Mouse (Mus musculus) small intestine, adult 2 months (tissue): Measurements from ENCODE around the gene Klhl10. TPM values are rescaled to one million over a fixed set of nuclear protein-coding genes. Genes with fewer than 3 reads are reported as not detected.
A peak's percentile ranks its signal among the peaks of the same experiment; 100 is the strongest.

Experiments
- H3K27ac ChIP-seq: fragments of 200-500 bp; 2 replicates; pipeline ENCODE4 v1.5.1; 2012; ENCODE audit warnings: low read depth, low read length, control low read depth, inconsistent platforms; ENCODE audit not compliant: insufficient read depth
- H3K27me3 ChIP-seq: fragments of 200-500 bp; 2 replicates; pipeline ENCODE4 v1.6.1; 2012; ENCODE audit warnings: mild to moderate bottlenecking, moderate library complexity, low read length, inconsistent platforms; ENCODE audit not compliant: control insufficient read depth, insufficient read depth
- H3K36me3 ChIP-seq: fragments of 200-500 bp; 2 replicates; pipeline ENCODE4 v1.6.1; 2012; ENCODE audit warnings: mild to moderate bottlenecking, low read length, control low read depth, inconsistent platforms; ENCODE audit not compliant: control insufficient read depth, insufficient read depth
- H3K4me1 ChIP-seq: fragments of 200-500 bp; 2 replicates; pipeline ENCODE4 v1.6.1; 2012; ENCODE audit warnings: low read length, inconsistent platforms, mixed read lengths; ENCODE audit not compliant: control insufficient read depth, insufficient read depth, insufficient read length
- H3K4me3 ChIP-seq: fragments of 200-500 bp; 2 replicates; pipeline ENCODE4 v1.5.1; 2012; ENCODE audit warnings: low read depth, mild to moderate bottlenecking, control low read depth, inconsistent platforms, low read length, moderate library complexity
- CTCF ChIP-seq: fragments of 200-500 bp; IDR thresholded peaks from 2 replicates; pipeline ENCODE4 v1.5.1; 2012; ENCODE audit warnings: low read depth, mild to moderate bottlenecking, control low read depth, inconsistent platforms, low read length, moderate library complexity, mixed read lengths; ENCODE audit not compliant: insufficient replicate concordance, insufficient read length; ENCODE audit errors: extremely low read depth
- POLR2A ChIP-seq: fragments of 200-500 bp; IDR thresholded peaks from 2 replicates; pipeline ENCODE4 v1.6.1; 2012; ENCODE audit warnings: low read depth, mild to moderate bottlenecking, control low read depth, inconsistent platforms, low read length, moderate library complexity
- WGBS: fragments of 180-500 bp; shearing (Covaris S2); methylation state at CpG from one replicate; pipeline ENCODE4 v1.1.7; 2018; 5-methylcytosine and 5-hydroxymethylcytosine counted together
- polyA plus RNA-seq: library from polyadenylated mRNA; depleted of rRNA; stranded (reverse); fragments of >200 nt; gene quantifications from 2 replicates; pipeline ENCODE4 v1.2.3, GENCODE M21; 2012

Gene Klhl10
- polyA plus RNA-seq, 1 experiment = not detected

DNA sequence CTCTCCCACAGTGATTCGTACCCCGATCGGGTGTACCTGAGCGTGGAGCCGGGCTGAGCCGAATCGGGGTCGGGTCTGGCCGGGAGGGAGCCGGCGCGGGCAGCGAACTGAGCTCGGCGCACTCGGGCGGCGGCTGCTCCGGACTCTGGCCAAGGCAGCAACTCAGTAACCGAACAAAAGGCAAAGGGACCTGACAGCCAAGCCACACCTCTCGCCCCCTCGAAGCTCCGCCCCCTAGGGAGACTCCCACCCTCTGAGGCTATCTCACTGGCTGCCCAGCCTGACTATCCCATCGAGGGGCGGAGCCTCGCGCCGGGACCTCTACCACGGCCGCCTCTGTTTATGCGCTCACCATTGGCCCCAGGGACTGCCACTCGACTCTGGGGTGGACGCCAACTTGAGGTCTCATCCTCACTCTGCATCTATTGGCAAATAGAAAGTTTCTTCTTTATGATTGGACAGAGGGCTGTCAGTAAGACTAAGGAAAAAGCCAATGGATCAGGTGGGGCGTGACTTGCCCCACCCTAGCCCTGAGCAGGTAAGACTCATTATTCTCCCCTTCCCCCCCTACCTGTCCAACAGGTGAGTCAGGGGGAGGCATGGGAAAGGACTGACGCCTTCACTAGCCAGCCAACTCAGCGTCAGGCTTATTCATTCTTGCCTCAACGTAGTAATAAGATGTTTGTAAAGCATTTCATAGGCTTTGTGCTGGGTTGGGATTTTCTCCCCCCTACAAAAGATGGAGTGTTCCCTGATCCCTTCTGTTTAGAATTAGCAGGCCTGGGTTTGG lies 43.9 kb upstream of the Klhl10 start, which contains the start of gene Jup:
Gene Jup (minus strand): TSS at position 164 of the 790 bp plus-strand sequence.
- WGBS = under 1% methylated on average over 37 of the region's 37 CpGs
- Histone ChIP-seq H3K27me3 (no peaks in the 10 kb centered on the region), H3K4me3 (peak within 1 kb of the TSS; percentile 74), H3K27ac (peak within 1 kb of the TSS; percentile 99), H3K4me1 (peaks cover 34% of the 10 kb centered on the region), H3K36me3 (peaks cover 6% of the 10 kb centered on the region)
- TF ChIP-seq CTCF (no peak), POLR2A (peak; percentile 99)

DNA sequence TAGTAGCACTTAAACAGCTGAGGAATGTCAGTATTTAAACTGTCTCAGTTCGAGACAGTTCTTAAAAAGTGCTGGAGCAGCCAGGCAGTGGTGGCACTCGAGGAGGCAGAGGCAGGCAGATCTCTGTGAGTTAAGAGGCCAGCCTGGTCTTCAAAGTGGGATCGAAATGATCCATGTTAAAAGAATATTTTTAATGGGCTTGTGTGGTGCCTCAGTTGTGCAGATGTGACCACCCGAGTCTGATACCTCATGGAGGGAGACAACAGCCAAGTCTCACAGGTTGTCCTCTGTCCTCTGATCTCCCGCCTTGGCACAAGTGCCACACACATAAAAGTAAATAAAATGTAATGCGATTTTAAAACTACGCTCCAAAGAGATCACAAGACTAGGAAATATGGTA lies 43.2 kb upstream of the Klhl10 start:
- H3K27me3 ChIP-seq = no peaks in the 10 kb centered on the region
- TF ChIP-seq POLR2A = no peak
- TF ChIP-seq CTCF = no peak
- H3K27ac ChIP-seq = peak overlapping the region; percentile 32; the same call in 1 of the 2 replicates
- H3K4me3 ChIP-seq = no peak overlapping the region
- peaks cover 36% of the 10 kb centered on the region for H3K4me1 ChIP-seq
- H3K36me3 ChIP-seq = peaks cover 3% of the 10 kb centered on the region; the same call in 1 of the 2 replicates
- 78% methylated on average over 7 of the region's 7 CpGs for WGBS

DNA sequence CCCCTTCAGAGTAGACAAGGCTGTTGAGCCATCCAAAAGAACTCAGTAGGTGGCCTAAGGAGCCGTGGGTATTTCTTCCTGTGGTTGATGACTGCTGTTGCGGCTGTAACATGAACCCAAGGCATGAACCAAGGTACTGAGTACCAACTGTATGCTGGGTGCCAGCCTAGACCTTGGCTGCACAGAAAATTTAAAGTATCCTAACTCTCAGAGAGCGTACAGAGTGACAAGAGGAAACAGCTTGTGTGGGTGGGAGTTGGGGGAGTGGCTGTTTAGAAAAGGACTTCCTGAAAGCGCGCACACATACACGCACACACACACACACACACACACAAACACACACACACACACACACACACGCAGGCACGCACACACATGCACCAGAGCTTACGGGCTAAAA lies 42.4 kb upstream of the Klhl10 start:
- 73% methylated on average over 9 of the region's 9 CpGs for WGBS
- H3K36me3 ChIP-seq = peaks cover 3% of the 10 kb centered on the region; the same call in 1 of the 2 replicates
- H3K27me3 ChIP-seq = no peaks in the 10 kb centered on the region
- H3K4me1 ChIP-seq = peaks cover 31% of the 10 kb centered on the region
- H3K4me3 ChIP-seq = no peak overlapping the region
- TF ChIP-seq POLR2A (no peak), CTCF (no peak)
- H3K27ac ChIP-seq = no peak overlapping the region

DNA sequence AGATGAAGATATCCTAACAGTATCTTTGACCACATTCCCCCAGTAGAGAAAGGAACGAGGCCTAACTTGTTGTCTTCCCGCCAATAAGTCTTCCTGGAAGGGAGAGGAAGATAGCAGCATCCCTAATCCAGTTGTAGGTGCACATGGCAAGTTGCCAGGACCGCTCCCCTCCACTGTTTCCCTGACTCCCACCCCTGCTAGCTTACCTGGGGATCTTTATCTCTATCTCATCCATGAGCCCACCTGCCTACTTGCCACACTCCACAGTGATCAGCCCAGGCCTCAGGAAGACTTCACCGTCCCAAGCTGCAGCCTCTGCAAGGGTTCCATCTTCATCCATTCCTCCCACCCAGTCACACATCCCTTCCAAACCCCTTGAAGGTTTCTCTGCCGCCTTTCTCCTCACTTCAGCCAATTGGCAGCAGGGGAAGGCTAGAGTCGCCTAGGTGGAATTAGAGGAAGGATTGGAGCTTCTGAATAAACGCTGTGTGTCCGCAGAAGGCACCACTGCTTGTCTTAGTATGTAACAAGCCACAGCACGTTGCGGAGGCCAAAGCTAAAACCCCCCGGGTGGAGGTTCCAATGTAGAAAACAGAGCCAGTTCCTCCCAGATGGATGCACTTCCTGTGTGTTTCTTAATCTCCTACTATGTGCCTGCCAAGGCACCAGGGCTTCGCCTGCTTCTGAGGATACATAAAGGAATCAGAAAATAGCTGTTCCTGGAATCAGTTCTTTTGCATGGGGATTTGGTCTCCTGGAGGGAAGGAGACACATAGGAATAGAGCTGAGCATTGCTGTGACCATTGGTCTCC lies 41.8 kb upstream of the Klhl10 start:
- H3K27me3 ChIP-seq = no peaks in the 10 kb centered on the region
- TF ChIP-seq CTCF (no peak), POLR2A (no peak)
- no peaks in the 10 kb centered on the region for H3K36me3 ChIP-seq
- H3K4me1 ChIP-seq = peaks cover 25% of the 10 kb centered on the region
- WGBS = 78% methylated on average over 12 of the region's 12 CpGs
- H3K4me3 ChIP-seq = no peak overlapping the region
- no peak overlapping the region for H3K27ac ChIP-seq

DNA sequence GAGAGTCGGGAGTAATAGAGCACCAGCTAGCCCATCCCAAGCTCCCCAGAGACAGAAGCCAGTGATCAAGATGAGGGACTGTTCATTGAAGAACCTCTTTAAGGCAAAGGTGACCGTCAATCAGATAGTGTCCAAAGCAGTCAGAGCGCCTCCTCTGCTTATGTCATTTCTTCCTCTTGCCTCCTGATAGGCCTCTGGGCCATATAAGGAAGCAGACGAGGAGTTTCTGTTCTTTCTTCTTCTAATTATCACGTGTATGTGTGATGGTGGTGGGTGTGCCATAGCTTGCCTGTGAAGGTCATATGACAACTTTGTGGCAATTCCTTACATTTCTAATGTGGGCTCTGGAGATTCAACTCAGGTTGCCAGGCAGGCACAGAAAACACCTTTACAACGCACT lies 40.9 kb upstream of the Klhl10 start:
- Histone ChIP-seq H3K4me3 (no peak overlapping the region), H3K27ac (peak overlapping the region; percentile 42), H3K36me3 (no peaks in the 10 kb centered on the region), H3K4me1 (peaks cover 21% of the 10 kb centered on the region), H3K27me3 (no peaks in the 10 kb centered on the region)
- WGBS = 44% methylated on average over 6 of the region's 6 CpGs
- TF ChIP-seq CTCF (no peak), POLR2A (no peak)

DNA sequence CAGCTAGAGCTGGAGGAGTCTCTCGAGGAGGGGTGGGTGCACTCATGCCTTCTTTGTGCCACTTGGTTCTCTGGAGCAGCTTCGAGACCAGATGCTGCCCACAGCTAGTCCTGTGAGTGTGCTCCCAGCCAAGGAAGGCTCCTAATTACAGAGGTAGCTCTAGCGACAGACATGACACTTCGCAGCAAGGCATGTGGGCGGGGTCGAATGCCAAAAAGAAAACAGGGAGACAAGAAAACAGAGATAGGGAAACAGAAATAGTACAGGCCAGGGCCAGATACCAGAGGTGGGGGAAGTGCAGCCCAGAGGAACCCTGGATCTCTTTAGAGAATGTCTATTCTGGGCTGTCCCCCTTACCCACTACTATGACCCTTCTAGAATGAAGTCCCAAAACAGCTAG lies 39.5 kb upstream of the Klhl10 start:
- no peaks in the 10 kb centered on the region for H3K27me3 ChIP-seq
- H3K27ac ChIP-seq = peak overlapping the region; percentile 28; the same call in 1 of the 2 replicates
- WGBS = 22% methylated on average over 6 of the region's 6 CpGs
- H3K4me1 ChIP-seq = peaks cover 21% of the 10 kb centered on the region
- TF ChIP-seq POLR2A (no peak), CTCF (no peak)
- H3K36me3 ChIP-seq = no peaks in the 10 kb centered on the region
- no peak overlapping the region for H3K4me3 ChIP-seq

DNA sequence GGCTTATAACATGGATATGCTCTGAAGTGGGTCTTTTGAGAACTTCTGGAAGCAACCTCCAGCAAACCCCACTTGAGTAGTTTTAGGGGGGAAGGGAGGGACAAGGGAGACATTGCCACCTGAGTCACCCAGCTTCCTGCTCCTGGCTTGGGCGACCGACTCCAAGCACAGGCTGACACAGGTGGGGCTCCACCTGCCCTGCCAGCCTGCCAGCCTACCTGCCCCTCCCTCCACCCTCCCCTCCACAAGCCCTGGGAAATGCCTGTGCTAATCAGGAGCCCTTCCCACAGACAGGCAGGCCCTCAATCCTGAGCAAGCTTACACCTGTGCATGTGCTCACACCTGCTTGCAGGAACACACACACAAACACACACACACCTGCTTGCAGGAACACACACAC lies 39.0 kb upstream of the Klhl10 start:
- WGBS = 39% methylated on average over 2 of the region's 2 CpGs
- Histone ChIP-seq H3K4me1 (peaks cover 21% of the 10 kb centered on the region), H3K4me3 (no peak overlapping the region), H3K27me3 (no peaks in the 10 kb centered on the region), H3K36me3 (no peaks in the 10 kb centered on the region), H3K27ac (peak overlapping the region; percentile 29; the same call in 1 of the 2 replicates)
- TF ChIP-seq POLR2A = no peak
- no peak for TF ChIP-seq CTCF
